Mouse (Mus musculus) forebrain, embryonic 12.5 days (tissue): ENCODE measurements around the gene Rere. TPM values are rescaled to one million over a fixed set of nuclear protein-coding genes. Genes with fewer than 3 reads are reported as not detected.
A peak's percentile ranks its signal among the peaks of the same experiment; 100 is the strongest.
"Not testable (repeated sequence)": the region's sequence is repeated elsewhere in the genome, so short reads cannot be mapped to it uniquely, and the experiment has no call there.

Source experiments
- ATAC-seq: fragments of 200-750 bp; cut with Nextera tagmentation; 2 replicates; pipeline ENCODE4 v1.8.0; 2017; ENCODE audit warnings: moderate TSS enrichment; ENCODE audit not compliant: low FRiP score
- H3K27ac ChIP-seq: fragments of 300-500 bp; sonication (generic); 2 replicates; pipeline ENCODE4 v1.5.1; 2016; ENCODE audit warnings: mild to moderate bottlenecking
- H3K27me3 ChIP-seq: fragments of 300-500 bp; sonication (generic); 2 replicates; pipeline ENCODE4 v1.6.1; 2016; ENCODE audit warnings: mild to moderate bottlenecking
- H3K36me3 ChIP-seq: fragments of 300-500 bp; sonication (generic); replicated peaks from 2 replicates; pipeline ENCODE4 v1.6.1; 2016; ENCODE audit warnings: mild to moderate bottlenecking
- H3K4me1 ChIP-seq: fragments of 300-500 bp; sonication (generic); 2 replicates; pipeline ENCODE4 v1.6.1; 2016
- H3K4me2 ChIP-seq: fragments of 300-500 bp; sonication (generic); 2 replicates; pipeline ENCODE4 v1.6.1; 2016; ENCODE audit warnings: mild to moderate bottlenecking, moderate library complexity
- H3K4me3 ChIP-seq: fragments of 300-500 bp; sonication (generic); replicated peaks from 2 replicates; pipeline ENCODE4 v1.5.1; 2016; ENCODE audit warnings: mild to moderate bottlenecking
- H3K9ac ChIP-seq: fragments of 300-500 bp; sonication (generic); 2 replicates; pipeline ENCODE4 v1.6.1; 2016; ENCODE audit warnings: mild to moderate bottlenecking
- H3K9me3 ChIP-seq: fragments of 300-500 bp; sonication (generic); 2 replicates; pipeline ENCODE4 v1.6.1; 2016
- WGBS: fragments of 180-500 bp; shearing (Covaris S2); methylation state at CpG from one replicate; pipeline ENCODE4 v1.1.7; 2016; 5-methylcytosine and 5-hydroxymethylcytosine counted together
- polyA plus RNA-seq: library from polyadenylated mRNA; unstranded; fragments of >200 nt; fragmentation: Nextera tagmentation; extraction: Ambion mirVana; gene quantifications from 2 replicates; pipeline ENCODE4 v1.2.1, GENCODE M21; 2016

The Rere gene
- polyA plus RNA-seq, 1 experiment from 2014 or later: 44.4 TPM

DNA sequence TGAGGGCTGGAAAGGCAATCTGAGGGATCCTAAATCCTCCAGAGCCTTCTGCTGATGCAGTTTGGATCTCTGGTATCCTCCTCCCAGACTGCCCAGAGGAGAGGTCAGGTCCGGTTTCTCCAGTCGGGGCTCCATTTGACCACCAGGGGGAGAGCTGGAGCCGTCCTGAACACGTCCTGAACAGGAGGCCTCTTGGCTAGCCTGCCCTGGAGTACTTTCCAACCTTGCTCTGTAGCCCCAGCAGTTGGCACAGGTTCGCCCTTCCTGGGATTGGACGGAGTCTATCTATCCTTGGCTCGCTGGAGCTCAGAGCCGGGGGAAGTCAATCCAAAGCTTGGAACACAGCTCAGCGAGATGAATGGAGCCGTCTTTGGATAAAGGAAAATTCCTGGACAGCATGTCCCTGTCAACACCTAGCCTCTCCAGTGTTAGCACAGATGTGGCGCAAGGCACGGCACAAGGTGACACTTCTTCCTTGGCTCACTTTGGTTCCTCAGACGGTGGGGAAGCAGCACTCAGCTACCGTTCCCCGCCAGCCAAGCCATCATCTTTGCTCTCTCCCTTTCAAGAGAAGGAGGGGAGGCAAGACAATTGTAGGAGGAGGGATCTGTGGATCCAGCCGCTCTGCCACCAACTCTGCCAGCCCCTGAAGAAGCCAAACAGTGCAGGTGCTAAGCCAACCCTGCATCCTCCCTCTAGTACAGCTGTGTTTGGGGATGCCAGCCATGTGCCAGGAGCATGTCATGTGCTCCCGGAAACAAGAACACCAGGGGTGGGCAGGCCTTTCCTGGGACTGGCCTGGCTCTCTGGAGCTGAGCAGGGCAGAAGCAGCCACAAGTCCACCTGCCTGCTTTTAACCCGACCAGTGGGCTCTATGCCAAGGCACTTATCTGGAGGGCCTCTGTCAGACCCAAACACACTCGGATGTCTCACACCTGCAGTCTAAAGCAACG lies 23.9 kb upstream of the Rere start:
- H3K27me3 ChIP-seq: no peaks in the 10 kb centered on the region
- H3K36me3 ChIP-seq: no peaks in the 10 kb centered on the region; the same call in 1 of the 2 replicates
- peak; percentile 65 for ATAC-seq
- H3K4me2 ChIP-seq: no peak overlapping the region
- H3K9me3 ChIP-seq: no peaks in the 10 kb centered on the region
- H3K4me3 ChIP-seq: no peak overlapping the region
- WGBS: 49% methylated on average over 20 of the region's 20 CpGs
- H3K27ac ChIP-seq: peak overlapping the region; percentile 72
- peak overlapping the region; percentile 4; the same call in 1 of the 2 replicates for H3K9ac ChIP-seq
- peaks cover 33% of the 10 kb centered on the region for H3K4me1 ChIP-seq

DNA sequence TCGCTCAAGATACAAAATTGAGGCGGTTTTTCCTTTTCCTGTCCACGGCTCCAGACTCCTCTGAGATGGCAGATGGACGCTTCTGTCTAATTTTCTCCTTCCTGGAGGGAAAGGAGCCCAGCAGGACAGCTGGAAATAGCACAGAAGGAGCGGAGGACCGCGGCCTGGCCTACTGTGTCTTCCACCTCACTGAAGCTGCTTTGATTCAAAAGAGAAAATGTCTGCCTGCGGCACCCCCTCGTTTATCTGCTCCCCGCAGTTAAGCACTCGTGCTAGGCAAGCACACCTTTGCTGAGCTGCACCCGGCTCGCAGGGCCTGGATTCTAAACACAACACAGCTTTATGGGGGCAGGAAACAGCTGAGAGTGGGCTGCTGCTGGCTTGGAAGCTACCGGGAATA lies 23.1 kb upstream of the Rere start:
- no peak overlapping the region for H3K4me2 ChIP-seq
- no peaks in the 10 kb centered on the region for H3K27me3 ChIP-seq
- H3K9me3 ChIP-seq: no peaks in the 10 kb centered on the region
- WGBS: 59% methylated on average over 14 of the region's 14 CpGs
- H3K9ac ChIP-seq: no peak overlapping the region
- peak overlapping the region; percentile 72 for H3K27ac ChIP-seq
- ATAC-seq: no peak
- H3K4me1 ChIP-seq: peaks cover 33% of the 10 kb centered on the region
- H3K36me3 ChIP-seq: no peaks in the 10 kb centered on the region
- no peak overlapping the region for H3K4me3 ChIP-seq

DNA sequence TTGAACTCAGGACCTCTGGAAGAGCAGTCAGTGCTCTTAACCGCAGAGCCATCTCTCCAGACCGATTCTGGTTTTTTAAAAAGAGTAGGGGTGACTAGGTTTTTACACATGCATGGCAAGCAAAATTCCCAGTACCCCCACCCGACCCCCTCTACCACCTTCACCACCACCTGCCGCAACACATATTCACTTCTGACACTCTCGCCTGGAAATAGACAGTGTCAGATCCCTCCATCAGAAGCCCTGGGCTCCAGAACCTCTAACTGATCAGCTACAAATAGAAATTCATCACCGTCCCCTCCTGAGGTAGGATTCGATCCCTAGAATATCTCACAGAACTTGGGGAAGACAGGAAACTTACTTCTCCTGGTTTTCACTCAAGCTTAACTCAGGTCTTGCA lies 21.9 kb upstream of the Rere start:
- H3K4me3 ChIP-seq: no peak overlapping the region
- no peaks in the 10 kb centered on the region for H3K27me3 ChIP-seq
- no peak for ATAC-seq
- H3K4me1 ChIP-seq: peaks cover 33% of the 10 kb centered on the region
- WGBS: 95% methylated on average over 7 of the region's 7 CpGs
- no peaks in the 10 kb centered on the region for H3K9me3 ChIP-seq
- no peak overlapping the region for H3K4me2 ChIP-seq
- H3K27ac ChIP-seq: no peak overlapping the region
- no peak overlapping the region for H3K9ac ChIP-seq
- no peaks in the 10 kb centered on the region for H3K36me3 ChIP-seq

DNA sequence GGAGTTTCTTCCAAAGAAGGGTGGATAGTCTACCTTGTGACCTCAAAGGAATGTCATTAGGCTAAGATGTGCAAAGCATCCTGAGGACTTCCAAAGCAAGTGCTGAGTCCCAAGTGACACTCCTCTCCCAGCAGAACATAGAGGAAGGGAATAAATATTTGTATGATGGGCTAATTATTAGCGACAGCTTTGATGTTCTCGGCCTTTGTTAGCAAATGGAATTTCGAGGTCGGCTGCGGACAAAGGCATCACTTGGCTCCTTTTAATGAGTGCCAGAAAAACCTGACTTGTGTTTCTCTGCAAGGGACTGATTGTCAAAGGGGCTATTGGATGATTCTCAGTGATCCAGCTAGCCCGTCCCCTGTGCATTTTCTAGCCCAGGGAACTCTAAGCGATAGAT lies 21.3 kb upstream of the Rere start:
- Histone ChIP-seq H3K4me3 (no peak overlapping the region), H3K27ac (no peak overlapping the region), H3K36me3 (no peaks in the 10 kb centered on the region), H3K9me3 (no peaks in the 10 kb centered on the region), H3K4me2 (no peak overlapping the region), H3K4me1 (peaks cover 33% of the 10 kb centered on the region), H3K9ac (no peak overlapping the region), H3K27me3 (no peaks in the 10 kb centered on the region)
- ATAC-seq: no peak
- 28% methylated on average over 7 of the region's 7 CpGs for WGBS

DNA sequence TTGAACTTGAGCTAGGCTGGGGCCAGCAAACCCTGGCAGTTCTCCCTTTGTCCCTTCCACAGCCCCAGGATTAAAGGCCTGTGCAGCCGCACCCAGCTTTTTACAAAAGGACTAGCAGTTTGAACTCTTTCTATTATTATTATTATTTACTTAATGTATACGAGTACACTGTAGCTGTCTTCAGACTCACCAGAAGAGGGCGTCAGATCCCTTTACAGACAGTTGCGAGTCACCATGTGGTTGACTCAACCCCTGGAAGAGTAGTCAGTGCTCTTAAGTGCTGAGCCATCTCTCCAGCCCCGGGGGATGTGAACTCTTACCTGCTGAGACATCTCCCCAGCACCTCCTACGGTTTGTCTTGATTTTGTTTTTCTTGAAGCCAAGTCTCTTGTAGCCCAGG lies 20.7 kb upstream of the Rere start:
- Histone ChIP-seq H3K27me3 (no peaks in the 10 kb centered on the region), H3K9ac (no peak overlapping the region), H3K9me3 (no peaks in the 10 kb centered on the region), H3K27ac (no peak overlapping the region), H3K4me3 (no peak overlapping the region), H3K4me2 (no peak overlapping the region), H3K4me1 (peaks cover 33% of the 10 kb centered on the region), H3K36me3 (no peaks in the 10 kb centered on the region)
- no peak for ATAC-seq
- WGBS: 22% methylated on average over 6 of the region's 6 CpGs

DNA sequence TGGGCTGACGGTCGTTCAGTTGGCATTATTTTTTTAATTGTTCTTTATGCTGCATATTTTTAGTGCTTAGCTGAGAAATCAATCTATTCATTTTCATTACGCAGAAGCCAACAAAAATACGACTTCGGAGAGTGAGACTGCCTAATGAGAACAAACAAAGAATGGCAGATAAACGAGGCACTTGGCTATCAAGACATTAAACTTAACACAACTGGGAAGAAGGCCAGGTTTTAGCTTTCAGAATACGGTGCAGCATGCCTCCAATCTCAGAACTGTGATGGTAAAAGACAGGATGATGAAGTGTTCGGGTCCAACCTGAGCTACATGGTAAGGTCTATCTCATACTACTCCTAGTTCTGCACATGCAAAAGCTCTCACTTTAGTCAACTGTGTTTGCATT lies 19.1 kb upstream of the Rere start:
- no peaks in the 10 kb centered on the region for H3K9me3 ChIP-seq
- H3K36me3 ChIP-seq: no peaks in the 10 kb centered on the region
- no peak for ATAC-seq
- 72% methylated on average over 8 of the region's 8 CpGs for WGBS
- H3K4me1 ChIP-seq: peaks cover 33% of the 10 kb centered on the region
- H3K4me2 ChIP-seq: no peak overlapping the region
- H3K4me3 ChIP-seq: no peak overlapping the region
- no peaks in the 10 kb centered on the region for H3K27me3 ChIP-seq
- H3K9ac ChIP-seq: no peak overlapping the region
- 0 out of 2 replicates have a peak overlapping the region, but pooled peaks have one; percentile 25 for H3K27ac ChIP-seq

DNA sequence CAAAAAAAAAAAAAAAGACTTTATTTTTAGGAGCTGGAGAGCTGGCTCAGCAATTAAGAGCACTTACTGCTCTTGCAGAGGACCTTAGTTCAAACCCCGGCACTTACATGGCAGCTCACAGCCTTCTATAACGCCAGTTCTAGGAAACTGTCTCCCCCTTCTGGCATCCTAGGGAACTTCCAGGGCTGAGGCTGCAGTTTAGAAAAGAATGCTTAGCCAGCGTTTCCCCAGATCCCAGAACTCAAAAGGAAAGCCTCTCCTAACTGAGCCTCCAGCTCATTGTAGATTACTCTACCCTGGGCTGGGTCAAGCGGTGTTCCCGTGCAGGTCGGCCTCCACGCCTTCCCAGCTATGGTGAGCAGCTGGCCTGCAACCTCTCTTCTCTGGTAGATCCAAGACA lies 16.5 kb upstream of the Rere start:
- H3K4me2 ChIP-seq: no peak overlapping the region

DNA sequence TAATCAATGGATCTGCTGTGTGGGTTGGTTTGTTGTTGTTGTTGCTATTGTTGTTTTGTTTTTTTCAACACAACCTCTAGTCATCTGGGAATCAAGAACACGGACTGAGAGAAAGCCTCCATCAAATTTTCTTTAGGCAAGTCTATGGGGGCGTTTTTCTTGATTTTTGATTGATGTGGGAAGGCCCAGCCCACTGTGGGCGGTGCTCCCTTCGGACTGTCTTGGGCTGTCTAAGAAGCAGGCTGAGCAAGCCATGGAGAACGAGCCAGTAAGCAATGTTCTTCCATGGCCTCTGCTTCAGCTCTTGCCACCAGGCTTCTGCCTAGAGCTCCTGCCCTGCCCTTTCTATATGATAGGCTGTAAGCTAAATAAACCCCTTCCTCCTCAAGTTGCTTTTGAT lies 16.0 kb upstream of the Rere start:
- no peaks in the 10 kb centered on the region for H3K9me3 ChIP-seq
- no peak overlapping the region for H3K27ac ChIP-seq
- no peak overlapping the region for H3K4me2 ChIP-seq
- no peaks in the 10 kb centered on the region for H3K36me3 ChIP-seq
- no peaks in the 10 kb centered on the region for H3K27me3 ChIP-seq
- H3K9ac ChIP-seq: no peak overlapping the region
- peaks cover 13% of the 10 kb centered on the region for H3K4me1 ChIP-seq
- no peak for ATAC-seq
- H3K4me3 ChIP-seq: no peak overlapping the region
- WGBS: 70% methylated on average over 5 of the region's 5 CpGs

More for the DNA sequence above, 16.5 kb upstream of the Rere start:
- H3K9ac ChIP-seq: no peak overlapping the region
- ATAC-seq: no peak
- WGBS: 47% methylated on average over 7 of the region's 7 CpGs
- no peak overlapping the region for H3K27ac ChIP-seq
- H3K27me3 ChIP-seq: no peaks in the 10 kb centered on the region
- H3K4me3 ChIP-seq: no peak overlapping the region
- H3K36me3 ChIP-seq: no peaks in the 10 kb centered on the region
- H3K9me3 ChIP-seq: no peaks in the 10 kb centered on the region
- H3K4me1 ChIP-seq: peaks cover 18% of the 10 kb centered on the region

DNA sequence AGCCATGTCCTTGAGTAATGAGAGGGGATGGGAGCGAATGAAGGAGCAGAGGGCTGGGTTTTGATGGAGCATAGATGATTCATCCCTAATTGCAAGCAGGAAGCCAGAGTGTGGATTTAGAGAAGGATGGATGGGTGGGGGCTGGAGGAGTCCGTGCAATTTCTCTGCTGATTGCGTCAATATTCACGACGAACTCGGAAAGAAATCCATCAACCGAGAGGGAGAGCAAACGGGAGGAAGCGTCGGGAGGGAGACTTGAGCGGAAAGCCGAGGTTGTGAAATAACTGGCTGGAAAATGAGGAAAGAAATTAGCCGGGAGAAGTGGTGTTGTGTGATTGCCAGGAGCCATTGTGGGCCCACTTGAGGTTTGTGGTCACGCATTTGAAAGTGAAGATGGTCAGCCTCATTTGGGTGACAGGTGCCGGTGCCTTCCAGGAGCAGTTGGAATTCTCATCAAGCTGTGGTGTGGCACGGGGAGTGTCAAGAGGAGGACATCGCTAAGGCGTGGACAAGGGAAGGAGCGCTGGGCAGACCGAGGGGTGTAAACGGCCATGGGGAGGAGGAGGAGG lies 14.7 kb upstream of the Rere start:
- 78% methylated on average over 21 of the region's 21 CpGs for WGBS
- Histone ChIP-seq H3K9ac (no peak overlapping the region), H3K9me3 (no peaks in the 10 kb centered on the region), H3K4me2 (no peak overlapping the region), H3K4me1 (peaks cover 6% of the 10 kb centered on the region; the same call in 1 of the 2 replicates), H3K36me3 (no peaks in the 10 kb centered on the region), H3K27me3 (no peaks in the 10 kb centered on the region), H3K27ac (no peak overlapping the region), H3K4me3 (no peak overlapping the region)
- no peak for ATAC-seq

DNA sequence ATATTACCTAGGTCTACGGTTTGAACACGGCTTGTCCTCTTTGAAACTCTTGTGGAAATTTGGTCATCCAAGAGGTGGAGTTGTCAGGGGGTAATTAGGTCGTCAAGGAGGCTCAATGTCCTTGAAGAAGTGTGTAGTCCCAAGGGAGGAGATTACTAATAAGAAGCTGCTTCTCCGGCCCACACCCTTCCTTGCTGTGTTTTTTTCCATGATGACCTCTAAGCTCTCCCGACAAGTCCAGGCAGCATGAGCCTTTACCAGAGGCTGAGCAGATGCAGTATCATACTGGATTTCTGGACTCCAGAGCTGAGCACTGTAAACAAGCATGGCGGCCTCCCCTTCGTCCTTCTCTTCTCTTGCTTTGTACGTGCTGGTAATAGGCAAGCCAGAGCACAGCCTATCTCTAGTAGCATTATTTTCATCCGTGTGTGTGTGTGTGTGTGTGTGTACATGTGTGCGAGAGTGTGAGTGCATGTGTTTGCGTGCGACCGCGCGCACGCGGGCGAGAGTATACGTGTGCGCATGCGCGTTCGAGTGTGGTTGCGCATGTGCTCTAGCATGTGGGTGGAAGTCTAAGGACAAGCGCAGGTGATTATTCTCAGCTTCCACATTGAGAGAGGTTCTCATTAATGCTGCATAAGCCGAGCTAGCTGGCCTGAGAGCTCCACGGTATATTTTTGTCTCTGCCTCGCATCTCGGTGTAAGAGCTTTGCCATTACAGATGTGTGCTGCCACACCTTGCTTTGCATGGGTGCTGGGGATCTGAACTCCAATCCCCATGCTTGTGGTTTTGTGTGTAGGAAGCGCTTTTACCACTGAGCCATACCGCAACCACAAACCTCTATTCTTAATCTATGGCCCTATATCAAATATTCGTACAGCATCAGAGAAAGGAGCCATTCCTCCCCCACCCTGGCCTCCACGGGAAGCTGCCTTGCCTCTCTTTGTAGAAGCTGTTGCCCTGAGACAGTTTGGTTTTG lies 12.5 kb upstream of the Rere start:
- Histone ChIP-seq H3K4me2 (no peak overlapping the region), H3K4me1 (peaks cover 24% of the 10 kb centered on the region), H3K9ac (no peak overlapping the region), H3K27me3 (no peaks in the 10 kb centered on the region), H3K4me3 (no peak overlapping the region), H3K27ac (no peak overlapping the region), H3K9me3 (no peaks in the 10 kb centered on the region), H3K36me3 (no peaks in the 10 kb centered on the region)
- whole genome bisulfite sequencing: 89% methylated on average over 33 of the region's 33 CpGs
- ATAC-seq: no peak

DNA sequence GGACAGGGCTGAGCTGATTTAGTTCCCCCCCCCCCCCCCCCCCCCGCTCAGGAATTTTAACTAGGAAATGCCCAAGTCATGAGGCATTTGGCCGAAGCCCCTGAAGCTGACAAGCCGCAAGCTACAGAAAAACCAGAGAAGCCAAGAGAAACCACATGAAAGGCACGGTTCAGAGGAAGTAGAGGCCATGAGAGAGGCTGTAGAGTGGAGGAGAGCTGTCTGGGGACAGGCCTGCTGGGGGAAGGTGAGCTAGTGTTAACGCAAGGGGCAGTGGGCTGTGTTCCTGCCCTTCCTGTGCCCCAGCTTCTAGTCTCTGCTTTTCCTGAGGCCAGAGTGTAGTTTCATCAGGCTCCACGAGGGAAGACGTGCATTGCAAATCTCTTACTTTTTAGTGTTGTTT lies 11.8 kb upstream of the Rere start:
- Histone ChIP-seq H3K36me3 (no peaks in the 10 kb centered on the region), H3K27ac (no peak overlapping the region), H3K27me3 (no peaks in the 10 kb centered on the region), H3K4me2 (no peak overlapping the region), H3K4me3 (no peak overlapping the region), H3K9ac (no peak overlapping the region), H3K9me3 (no peaks in the 10 kb centered on the region), H3K4me1 (peaks cover 24% of the 10 kb centered on the region)
- WGBS: 56% methylated on average over 7 of the region's 7 CpGs
- no peak for ATAC-seq

DNA sequence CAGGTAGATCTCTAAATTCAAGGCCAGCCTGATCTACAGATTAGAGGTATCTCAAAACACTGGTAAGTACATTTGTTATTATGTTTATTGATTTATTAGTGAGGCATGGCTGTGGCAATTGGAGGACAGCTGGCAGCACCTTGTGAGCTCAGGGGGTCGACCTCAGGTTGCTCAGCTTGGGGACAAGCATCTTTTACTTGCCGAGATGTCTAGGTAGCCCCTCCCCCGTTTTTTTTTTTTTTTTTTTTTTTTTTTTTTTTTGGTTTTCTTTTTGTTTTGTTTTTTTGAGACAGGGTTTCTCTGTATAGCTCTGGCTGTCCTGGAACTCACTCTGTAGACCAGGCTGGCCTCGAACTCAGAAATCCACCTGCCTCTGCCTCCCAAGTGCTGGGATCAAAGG lies 10.7 kb upstream of the Rere start:
- not testable (repeated sequence) for ATAC-seq, H3K4me3 ChIP-seq, H3K36me3 ChIP-seq, H3K27ac ChIP-seq, H3K9me3 ChIP-seq, H3K9ac ChIP-seq, H3K27me3 ChIP-seq, H3K4me2 ChIP-seq
- H3K4me1 ChIP-seq: peaks cover 24% of the 10 kb centered on the region
- WGBS: 79% methylated on average over 4 of the region's 4 CpGs
